Mouse (Mus musculus) ES-E14 (cell line): ENCODE measurements around the gene Tigar. TPM values are rescaled to one million over a fixed set of nuclear protein-coding genes. Genes with fewer than 3 reads are reported as not detected.

ENCODE experiments used
- DNase-seq: peaks from one replicate; pipeline ENCODE4 v3.0.0-alpha.2; 2013; ENCODE audit warnings: low read depth, low spot score
- H3K27ac ChIP-seq: 2 replicates; pipeline ENCODE4 v1.5.1; 2012; ENCODE audit warnings: low read depth, mild to moderate bottlenecking, low read length, moderate library complexity, mixed read lengths; ENCODE audit not compliant: poor library complexity, insufficient read depth, severe bottlenecking
- H3K36me3 ChIP-seq: 2 replicates; pipeline ENCODE4 v1.6.1; 2012; ENCODE audit warnings: mild to moderate bottlenecking, low read length, moderate library complexity, mixed read lengths; ENCODE audit not compliant: control insufficient read depth, poor library complexity, insufficient read depth, severe bottlenecking
- H3K4me1 ChIP-seq, 2 experiments: fragments of 150-350 bp in 1 of 2; sonication (generic) in 1 of 2; 2 replicates each; pipeline ENCODE4 v1.6.1; 2012; ENCODE audit warnings: low read length in 2 of 2, mild to moderate bottlenecking in 1 of 2, mixed read lengths in 1 of 2; ENCODE audit not compliant: control insufficient read depth in 2 of 2, insufficient read depth in 2 of 2, poor library complexity in 1 of 2
- H3K4me3 ChIP-seq, 2 experiments: fragments of 150-350 bp in 1 of 2; sonication (generic) in 1 of 2; 2 replicates each; pipeline ENCODE4 v1.5.1; 2012; ENCODE audit warnings: low read length in 2 of 2, low read depth in 1 of 2, mild to moderate bottlenecking in 1 of 2, mixed read lengths in 1 of 2; ENCODE audit not compliant: insufficient read depth in 1 of 2, poor library complexity in 1 of 2, severe bottlenecking in 1 of 2
- H3K9ac ChIP-seq: 2 replicates; pipeline ENCODE4 v1.6.1; 2012; ENCODE audit warnings: low read depth, mild to moderate bottlenecking, low read length, mixed read lengths; ENCODE audit not compliant: poor library complexity, insufficient read depth, severe bottlenecking
- H3K9me3 ChIP-seq: fragments of 150-350 bp; sonication (generic); 2 replicates; pipeline ENCODE4 v1.6.1; 2012; ENCODE audit warnings: low read depth, mild to moderate bottlenecking, low read length; ENCODE audit not compliant: control insufficient read depth, insufficient read depth
- CHD2 ChIP-seq: IDR thresholded peaks from 2 replicates; pipeline ENCODE4 v1.6.1; 2014; ENCODE audit warnings: mild to moderate bottlenecking, low read depth, low read length, inconsistent platforms
- HCFC1 ChIP-seq: IDR thresholded peaks from 2 replicates; pipeline ENCODE4 v1.6.1; 2012; ENCODE audit warnings: low read length, inconsistent platforms, borderline replicate concordance; ENCODE audit not compliant: insufficient read depth
- MAFK ChIP-seq: IDR thresholded peaks from 2 replicates; pipeline ENCODE4 v1.6.1; 2014; ENCODE audit warnings: mild to moderate bottlenecking, low read depth, low read length, inconsistent platforms; ENCODE audit not compliant: insufficient read depth
- ZC3H11A ChIP-seq: IDR thresholded peaks from 2 replicates; pipeline ENCODE4 v1.6.1; 2012; ENCODE audit warnings: low read depth, mild to moderate bottlenecking, inconsistent platforms, low read length, borderline replicate concordance
- ZNF384 ChIP-seq: IDR thresholded peaks from 2 replicates; pipeline ENCODE4 v1.6.1; 2012; ENCODE audit warnings: low read depth, low read length, inconsistent platforms
- in situ Hi-C, 2 experiments: fragments of 600-800 bp; cut with MboI; formaldehyde crosslinking; loops; one replicate each; pipeline ENCODE4 v1.15.1; 2025; ENCODE audit warnings: low sequenced_read_pairs in 2 of 2, inconsistent platforms in 1 of 2; ENCODE audit not compliant: unreplicated experiment in 2 of 2
- total RNA-seq: library from RNA; depleted of rRNA; stranded (reverse); fragments of 300-350 nt; gene quantifications from 2 replicates; pipeline ENCODE4 v1.2.3, GENCODE M21; 2012

Tigar gene
- total RNA-seq, 1 experiment = 22.9 TPM

- TF ChIP-seq CHD2 (no peak), ZC3H11A (no peak), HCFC1 (no peak), ZNF384 (no peak), MAFK (no peak)
- in situ Hi-C loops = loop anchor here (10.0 to 25.0 kb wide), 2 partner anchors 214 to 216 kb away; no protein-coding TSS in a partner anchor
- H3K4me1 ChIP-seq = peaks cover 0 to 11% of the 10 kb centered on the region in 2 experiments; a peak in 1 of 4 replicates
- H3K4me3 ChIP-seq = peak overlapping the region; percentile 49 to 57; a peak in 2 of 4 replicates
- H3K9ac ChIP-seq = no peak overlapping the region
- no peak for DNase-seq
- no peak overlapping the region for H3K27ac ChIP-seq
- no peaks in the 10 kb centered on the region for H3K36me3 ChIP-seq
- no peaks in the 10 kb centered on the region for H3K9me3 ChIP-seq
These were observed 39.4 kb upstream of the Tigar start for GRCm38 (mm10) chr6:127148526-127149302.

DNA sequence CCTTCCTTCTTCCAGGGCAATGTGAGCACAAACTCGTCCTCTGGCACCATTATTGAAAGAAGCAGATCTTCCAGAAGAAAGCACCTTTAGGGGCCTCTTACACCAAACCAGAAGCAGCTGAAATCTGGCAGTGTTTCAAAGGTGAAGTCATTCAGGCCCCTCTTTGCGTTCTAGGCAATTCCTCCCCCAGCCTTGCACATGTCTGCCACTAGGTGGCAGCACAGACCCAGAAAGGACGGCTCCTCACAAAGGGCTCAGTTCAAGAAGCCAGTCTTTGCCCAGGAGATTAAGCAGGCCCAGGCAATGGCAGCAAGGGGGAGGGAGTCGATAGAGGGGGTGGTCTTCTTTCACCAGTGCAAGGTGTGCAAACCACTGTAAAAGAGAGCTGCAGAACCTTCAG is 38.3 kb upstream of the Tigar start:
- Histone ChIP-seq H3K9ac (no peak overlapping the region), H3K9me3 (no peaks in the 10 kb centered on the region), H3K4me3 (no peak overlapping the region), H3K36me3 (no peaks in the 10 kb centered on the region), H3K4me1 (peaks cover 0 to 9% of the 10 kb centered on the region in 2 experiments; a peak in 1 of 4 replicates), H3K27ac (no peak overlapping the region)
- in situ Hi-C loops = loop anchor here (10.0 to 25.0 kb wide), 2 partner anchors 215 to 217 kb away; no protein-coding TSS in a partner anchor
- TF ChIP-seq ZC3H11A (peak; percentile 67; the same call in 1 of the 2 replicates), CHD2 (no peak)
- DNase-seq = peak; percentile 88

DNA sequence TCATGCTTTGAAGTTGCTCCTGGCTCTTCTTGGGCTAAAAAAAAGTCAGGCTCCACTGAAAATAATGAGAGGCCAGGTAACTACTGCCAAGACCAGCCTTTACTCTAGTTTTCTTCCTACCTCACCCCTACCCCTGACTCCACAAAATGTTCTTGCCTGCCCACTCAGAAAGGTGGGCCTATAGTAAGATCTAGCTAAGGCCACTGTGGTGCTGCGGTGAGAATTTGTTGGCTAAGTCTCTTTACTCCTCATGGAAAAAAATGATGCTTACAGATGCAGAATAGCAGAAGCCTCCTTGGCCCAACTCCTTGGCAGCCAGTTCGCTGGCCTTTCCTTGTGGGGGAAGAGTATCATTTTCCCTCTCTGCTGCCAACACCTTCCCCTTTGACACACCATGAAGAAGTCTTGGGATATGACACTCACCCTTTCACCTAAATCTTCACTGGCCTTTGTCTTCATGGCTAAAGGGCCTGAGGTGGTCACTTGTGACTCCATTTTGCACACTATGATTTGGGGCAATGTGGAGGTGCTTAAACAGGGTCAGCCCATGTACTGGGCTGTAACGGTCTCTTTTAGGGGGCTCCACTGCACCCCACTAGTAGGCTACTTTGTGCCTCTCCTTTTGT is 37.1 kb upstream of the Tigar start:
- DNase-seq = no peak
- in situ Hi-C loops = loop anchor here (10.0 to 25.0 kb wide), 2 partner anchors 216 to 218 kb away; no protein-coding TSS in a partner anchor
- H3K4me1 ChIP-seq = peaks cover 0 to 3% of the 10 kb centered on the region in 2 experiments; a peak in 1 of 4 replicates

GRCm38 (mm10) chr6:127145464-127146190 is 36.3 kb upstream of the Tigar start:
- Histone ChIP-seq H3K9me3 (no peaks in the 10 kb centered on the region), H3K27ac (no peak overlapping the region), H3K36me3 (no peaks in the 10 kb centered on the region), H3K4me3 (no peak overlapping the region), H3K4me1 (peaks cover 0 to 3% of the 10 kb centered on the region in 2 experiments; a peak in 1 of 4 replicates), H3K9ac (no peak overlapping the region)
- in situ Hi-C loops = loop anchor here (10.0 to 25.0 kb wide), 2 partner anchors 217 to 219 kb away; no protein-coding TSS in a partner anchor
- no peak for DNase-seq
- no peak for TF ChIP-seq CHD2
- TF ChIP-seq ZC3H11A = no peak
- no peak for TF ChIP-seq ZNF384
- TF ChIP-seq MAFK = no peak
- TF ChIP-seq HCFC1 = no peak

More for the DNA sequence above, 37.1 kb upstream of the Tigar start:
- Histone ChIP-seq H3K27ac (no peak overlapping the region), H3K4me3 (no peak overlapping the region), H3K36me3 (no peaks in the 10 kb centered on the region), H3K9me3 (no peaks in the 10 kb centered on the region), H3K9ac (no peak overlapping the region)
- TF ChIP-seq HCFC1 (no peak), MAFK (no peak), ZC3H11A (no peak), CHD2 (no peak), ZNF384 (no peak)
